Mouse (Mus musculus): ENCODE results near the gene Rasgef1a.

- TF ChIP-seq CTCF (IDR thresholded peaks at IDR 0.05; ENCODE audit: extremely low read depth, insufficient read depth, insufficient read length, insufficient replicate concordance) (no peak), POLR2A (IDR thresholded peaks at IDR 0.05; ENCODE audit: low read depth, low read length) (no peak)
Measured at GRCm38 (mm10) chr6:118134461-118134860, 123.2 kb downstream of the Rasgef1a start.

Data from spleen, adult 2 months (tissue).